Mouse (Mus musculus) E14TG2a.4 (cell line): ENCODE results near the gene Evx1.

Experiments
- CTCF ChIP-seq: conservative IDR thresholded peaks from 2 replicates; pipeline ENCODE4 v1.5.1; 2014; ENCODE audit warnings: low read length
- NANOG ChIP-seq: IDR thresholded peaks from 2 replicates; pipeline ENCODE4 v1.6.1; 2014; ENCODE audit warnings: borderline replicate concordance, low read length, mixed read lengths

DNA sequence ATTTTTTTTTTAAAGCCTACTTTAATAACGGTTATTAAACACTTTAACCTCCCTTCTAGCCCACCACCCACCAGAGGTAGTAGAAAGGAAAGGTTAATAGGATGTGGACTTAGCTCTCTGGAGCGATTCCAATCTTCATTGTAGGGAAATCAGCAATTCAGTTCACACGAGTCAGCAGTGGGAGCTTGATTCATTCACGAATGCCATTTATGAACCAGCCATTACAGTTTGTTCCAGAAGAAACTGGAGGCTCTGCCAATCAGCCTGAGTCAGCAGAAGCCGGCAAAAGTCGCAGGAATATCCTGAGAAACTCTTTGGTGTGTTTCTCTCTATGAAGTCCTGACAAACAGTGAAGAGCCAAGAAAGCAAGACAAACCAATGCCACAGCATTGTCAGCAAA lies 18.7 kb upstream of the Evx1 start:
- TF ChIP-seq CTCF = no peak
- no peak for TF ChIP-seq NANOG
